Mouse (Mus musculus) G1E (cell line): ENCODE results near the gene Echdc3.

Source experiments
- CTCF ChIP-seq: IDR thresholded peaks from 2 replicates; pipeline ENCODE4 v1.5.1; 2012; ENCODE audit warnings: low read depth, low read length, inconsistent platforms, mixed read lengths
- GATA1 ChIP-seq: IDR thresholded peaks from 2 replicates; pipeline ENCODE4 v1.6.1; 2012; ENCODE audit warnings: borderline replicate concordance, low read length, inconsistent platforms, mixed read lengths
- POLR2AphosphoS5 ChIP-seq: IDR thresholded peaks from 2 replicates; pipeline ENCODE4 v1.6.1; 2012; ENCODE audit warnings: low read depth, low read length, inconsistent platforms; ENCODE audit not compliant: insufficient replicate concordance

GRCm38 (mm10) chr2:6260661-6261060 is 47.8 kb upstream of the Echdc3 start:
- TF ChIP-seq CTCF (no peak), POLR2AphosphoS5 (no peak), GATA1 (no peak)
